Mouse (Mus musculus) stomach, postnatal 0 days (tissue): ENCODE results near the gene Ptprt. TPM values are rescaled to one million over a fixed set of nuclear protein-coding genes. Genes with fewer than 3 reads are reported as not detected.
A peak's percentile ranks its signal among the peaks of the same experiment; 100 is the strongest.

ENCODE experiments used
- ATAC-seq: fragments of 200-750 bp; cut with Nextera tagmentation; 2 replicates; pipeline ENCODE4 v1.8.0; 2017; ENCODE audit not compliant: low FRiP score, low TSS enrichment
- DNase-seq: peaks from one replicate; pipeline ENCODE4 v3.0.0-alpha.2; 2016; ENCODE audit warnings: low spot score
- H3K27ac ChIP-seq: fragments of 300-500 bp; sonication (generic); replicated peaks from 2 replicates; pipeline ENCODE4 v1.5.1; 2014; ENCODE audit warnings: mild to moderate bottlenecking, control low read depth
- H3K27me3 ChIP-seq: fragments of 300-500 bp; sonication (generic); 2 replicates; pipeline ENCODE4 v1.6.1; 2014; ENCODE audit warnings: low read length; ENCODE audit not compliant: control insufficient read depth, insufficient read depth
- H3K36me3 ChIP-seq: fragments of 300-500 bp; sonication (generic); 2 replicates; pipeline ENCODE4 v1.6.1; 2014; ENCODE audit warnings: low read length, mixed read lengths; ENCODE audit not compliant: control insufficient read depth, insufficient read depth
- H3K4me1 ChIP-seq: fragments of 300-500 bp; sonication (generic); replicated peaks from 2 replicates; pipeline ENCODE4 v1.6.1; 2014; ENCODE audit warnings: antibody characterized with exemption; ENCODE audit not compliant: control insufficient read depth, insufficient read depth
- H3K4me2 ChIP-seq: fragments of 300-500 bp; sonication (generic); replicated peaks from 2 replicates; pipeline ENCODE4 v1.6.1; 2014; ENCODE audit warnings: low read depth, mild to moderate bottlenecking, control low read depth, moderate library complexity
- H3K4me3 ChIP-seq: fragments of 300-500 bp; sonication (generic); 2 replicates; pipeline ENCODE4 v1.5.1; 2014; ENCODE audit warnings: low read depth, low read length, control low read depth
- H3K9ac ChIP-seq: fragments of 300-500 bp; sonication (generic); 2 replicates; pipeline ENCODE4 v1.6.1; 2014; ENCODE audit warnings: mild to moderate bottlenecking, low read length, control low read depth, mixed read lengths
- H3K9me3 ChIP-seq: fragments of 300-500 bp; sonication (generic); 2 replicates; pipeline ENCODE4 v1.6.1; 2016; ENCODE audit warnings: low read length; ENCODE audit not compliant: control insufficient read depth
- CTCF ChIP-seq: IDR thresholded peaks from 2 replicates; pipeline ENCODE4 v1.5.1; 2016; ENCODE audit warnings: antibody characterized with exemption, low read depth, mild to moderate bottlenecking, moderate library complexity
- EP300 ChIP-seq: optimal IDR thresholded peaks from 2 replicates; pipeline ENCODE3; 2016; ENCODE audit warnings: antibody characterized with exemption
- WGBS: fragments of 180-500 bp; shearing (Covaris S2); extraction: QIAGEN DNeasy Blood & Tissue Kit; methylation state at CpG from one replicate; pipeline ENCODE4 v1.1.7; 2014; 5-methylcytosine and 5-hydroxymethylcytosine counted together
- polyA plus RNA-seq: library from polyadenylated mRNA; unstranded; fragments of >200 nt; fragmentation: Nextera tagmentation; extraction: Ambion mirVana; gene quantifications from 2 replicates; pipeline ENCODE4 v1.2.1, GENCODE M21; 2015

The Ptprt gene
- polyA plus RNA-seq, 1 experiment from 2014 or later, result 0.89 TPM

DNA sequence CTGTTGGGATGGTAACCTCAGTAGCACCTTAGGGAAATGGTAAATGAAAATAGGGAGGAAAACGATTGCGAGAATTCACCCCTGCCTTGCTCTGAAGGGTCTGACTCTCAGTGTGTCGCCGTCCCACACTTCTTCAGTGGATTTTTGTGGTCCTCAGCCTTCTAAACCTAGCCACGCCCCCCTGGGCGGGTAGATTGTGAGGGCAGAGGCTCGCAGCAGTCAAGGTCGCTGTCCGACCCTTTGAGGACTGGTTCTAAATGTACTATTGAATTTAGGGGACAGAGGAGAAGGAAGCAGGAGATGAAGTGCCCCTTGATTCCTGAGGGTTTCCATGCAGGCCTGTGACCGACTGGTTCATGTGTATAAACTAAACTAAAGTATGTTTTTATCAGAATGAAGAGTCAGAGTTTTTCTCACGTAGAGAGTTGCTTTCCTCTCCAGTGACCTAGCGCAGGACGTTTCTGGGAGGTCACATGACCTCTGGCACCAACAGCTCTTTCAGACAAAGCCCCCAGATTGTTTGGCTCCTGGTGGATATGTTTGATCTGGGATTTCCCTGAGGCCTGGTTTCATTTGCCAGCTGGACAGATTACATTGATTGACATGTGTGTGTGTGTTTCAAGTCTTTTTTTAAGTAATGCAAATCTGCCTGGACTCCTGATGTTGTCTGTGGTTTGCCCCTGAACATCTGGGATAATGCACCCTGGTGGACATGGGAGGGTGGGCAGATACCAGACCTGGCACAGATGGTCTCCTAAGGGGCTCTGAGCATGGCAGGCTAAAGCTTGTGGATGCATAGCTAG, 1161.6 kb downstream of the Ptprt start:
- TF ChIP-seq CTCF, result no peak
- TF ChIP-seq EP300, result no peak
- no peak for DNase-seq
- no peaks in the 10 kb centered on the region for H3K36me3 ChIP-seq
- H3K4me1 ChIP-seq, result no peaks in the 10 kb centered on the region
- H3K27ac ChIP-seq, result no peak overlapping the region
- 13% methylated on average over 13 of the region's 13 CpGs for WGBS
- no peaks in the 10 kb centered on the region for H3K9me3 ChIP-seq
- H3K9ac ChIP-seq, result no peak overlapping the region
- H3K4me2 ChIP-seq, result peak overlapping the region; percentile 17; the same call in 1 of the 2 replicates
- H3K4me3 ChIP-seq, result no peak overlapping the region
- ATAC-seq, result no peak
- no peaks in the 10 kb centered on the region for H3K27me3 ChIP-seq

DNA sequence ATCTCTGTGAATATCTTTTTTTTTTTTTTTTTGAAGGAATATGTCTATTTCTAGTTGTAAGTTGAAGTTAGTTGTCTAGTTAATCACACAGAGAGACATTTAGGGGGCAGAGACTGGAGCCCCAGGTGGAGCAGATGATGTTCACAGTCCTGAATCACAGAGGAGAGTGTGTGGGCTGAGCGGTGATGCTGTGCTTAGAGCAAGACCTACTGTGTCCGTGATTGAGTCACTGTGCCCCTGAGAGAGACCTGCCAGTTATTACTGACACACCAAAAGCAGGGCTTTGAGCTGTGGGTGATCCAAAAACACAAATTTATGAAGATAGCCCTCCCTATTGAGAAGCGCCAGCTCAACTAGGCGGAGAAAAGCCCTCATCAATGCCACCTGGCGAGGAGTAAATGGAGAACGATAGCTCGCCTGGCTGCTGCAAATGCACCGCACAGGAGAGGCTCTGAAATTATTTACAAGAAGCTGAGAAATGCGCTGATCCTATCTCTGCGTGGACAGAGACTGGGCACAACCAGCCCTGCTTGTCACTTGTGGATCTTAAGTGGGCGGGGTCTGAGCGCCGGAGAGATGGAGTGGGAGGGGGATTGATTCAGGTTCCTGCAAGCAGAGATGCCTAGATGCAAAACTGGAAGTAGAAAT, 1162.4 kb downstream of the Ptprt start:
- Histone ChIP-seq H3K4me3 (no peak overlapping the region), H3K9me3 (no peaks in the 10 kb centered on the region), H3K27me3 (no peaks in the 10 kb centered on the region), H3K36me3 (no peaks in the 10 kb centered on the region), H3K4me1 (no peaks in the 10 kb centered on the region), H3K9ac (no peak overlapping the region), H3K27ac (no peak overlapping the region), H3K4me2 (peak overlapping the region; percentile 17; the same call in 1 of the 2 replicates)
- WGBS, result 18% methylated on average over 13 of the region's 13 CpGs
- ATAC-seq (no peak), DNase-seq (no peak)
- TF ChIP-seq CTCF (no peak), EP300 (no peak)

DNA sequence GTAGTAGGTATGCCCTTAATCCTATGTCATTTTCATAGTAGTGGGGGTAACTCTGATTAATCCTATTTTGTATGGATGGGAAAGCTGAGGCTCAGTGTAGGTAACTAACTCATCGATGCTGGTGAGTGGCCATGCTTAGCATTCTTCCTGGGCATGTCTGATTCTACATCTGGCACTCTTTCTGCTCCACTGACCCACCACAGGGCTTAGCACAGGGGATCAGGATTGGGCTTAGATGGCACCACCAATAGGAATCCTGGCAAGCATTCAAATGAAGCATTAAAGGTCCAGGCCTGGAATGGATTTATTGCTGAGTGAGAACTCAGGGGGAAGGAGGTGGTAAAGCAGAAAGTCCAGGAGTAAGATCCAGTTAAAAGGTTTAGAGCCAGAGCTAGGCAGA, 1179.2 kb downstream of the Ptprt start:
- Histone ChIP-seq H3K4me1 (no peaks in the 10 kb centered on the region), H3K4me2 (no peak overlapping the region), H3K9ac (no peak overlapping the region), H3K9me3 (no peaks in the 10 kb centered on the region), H3K27me3 (no peaks in the 10 kb centered on the region), H3K27ac (no peak overlapping the region), H3K36me3 (no peaks in the 10 kb centered on the region), H3K4me3 (no peak overlapping the region)
- TF ChIP-seq EP300, result no peak
- no peak for TF ChIP-seq CTCF
- 85% methylated on average over 1 of the region's 1 CpGs for WGBS
- DNase-seq (no peak), ATAC-seq (no peak)

DNA sequence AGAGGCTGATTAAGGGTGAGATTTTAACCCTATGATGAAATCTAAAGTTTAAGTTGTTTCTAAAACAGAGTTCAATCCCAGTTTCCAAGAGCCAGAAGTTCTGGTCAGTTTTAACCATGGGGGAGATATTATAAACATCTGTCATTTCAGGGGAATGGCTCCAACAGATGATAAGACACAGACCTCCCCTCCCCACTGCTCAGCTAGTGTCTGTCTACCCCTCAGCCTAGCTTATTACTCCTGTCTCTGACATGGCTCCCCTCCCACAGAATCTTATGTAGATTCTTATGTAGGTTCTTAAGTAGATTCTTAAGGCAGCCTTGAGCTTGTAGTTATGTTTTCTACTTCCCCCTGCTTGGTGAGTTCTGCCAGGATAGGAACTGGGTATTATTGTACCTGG, 1180.5 kb downstream of the Ptprt start:
- no peaks in the 10 kb centered on the region for H3K27me3 ChIP-seq
- no peak for ATAC-seq
- no peak overlapping the region for H3K27ac ChIP-seq

More for the DNA sequence above, 1180.5 kb downstream of the Ptprt start:
- no peaks in the 10 kb centered on the region for H3K4me1 ChIP-seq
- H3K9ac ChIP-seq, result no peak overlapping the region
- no peaks in the 10 kb centered on the region for H3K36me3 ChIP-seq
- no peak overlapping the region for H3K4me2 ChIP-seq
- TF ChIP-seq CTCF, result no peak
- no peak for TF ChIP-seq EP300
- no peak for DNase-seq
- H3K9me3 ChIP-seq, result no peaks in the 10 kb centered on the region
- no peak overlapping the region for H3K4me3 ChIP-seq
